Mouse (Mus musculus) layer of hippocampus, adult 9-10 months (tissue): ENCODE data around the gene Rras.

Experiments
- DNase-seq: peaks from one replicate; pipeline ENCODE4 v3.0.0; 2022; ENCODE audit warnings: low spot score

Gene Rras

GRCm38 (mm10) chr7:45027761-45028160 is 10.0 kb downstream of the Rras start:
- DNase-seq: no peak

- DNase-seq: no peak
These were observed 10.6 kb downstream of the Rras start for GRCm38 (mm10) chr7:45028351-45028750.

GRCm38 (mm10) chr7:45029995-45030394 is 12.2 kb downstream of the Rras start:
- no peak for DNase-seq

- DNase-seq: no peak
These were observed 13.1 kb downstream of the Rras start for GRCm38 (mm10) chr7:45030857-45031256.

GRCm38 (mm10) chr7:45033722-45034359 is 16.1 kb downstream of the Rras start:
- no peak for DNase-seq

GRCm38 (mm10) chr7:45035631-45036030 is 17.9 kb downstream of the Rras start:
- DNase-seq: no peak

- no peak for DNase-seq
These were observed 18.9 kb downstream of the Rras start for GRCm38 (mm10) chr7:45036702-45037101.

GRCm38 (mm10) chr7:45037720-45038361 is 20.1 kb downstream of the Rras start:
- DNase-seq: no peak

- no peak for DNase-seq
These were observed 20.6 kb downstream of the Rras start for GRCm38 (mm10) chr7:45038411-45038810.

- no peak for DNase-seq
These were observed 23.1 kb downstream of the Rras start for GRCm38 (mm10) chr7:45040851-45041250.

- DNase-seq: no peak
These were observed 25.5 kb downstream of the Rras start for GRCm38 (mm10) chr7:45043307-45043706.

GRCm38 (mm10) chr7:45045741-45046140 is 28.0 kb downstream of the Rras start:
- DNase-seq: no peak

GRCm38 (mm10) chr7:45046853-45047350 is 29.1 kb downstream of the Rras start:
- DNase-seq: no peak

- no peak for DNase-seq
These were observed 29.7 kb downstream of the Rras start for GRCm38 (mm10) chr7:45047491-45047890.

- no peak for DNase-seq
These were observed 30.5 kb downstream of the Rras start for GRCm38 (mm10) chr7:45048001-45048890.

GRCm38 (mm10) chr7:45048923-45049657 is 31.3 kb downstream of the Rras start:
- no peak for DNase-seq

- DNase-seq: no peak
These were observed 33.3 kb downstream of the Rras start for GRCm38 (mm10) chr7:45050945-45051600.

GRCm38 (mm10) chr7:45051601-45051974 is 33.8 kb downstream of the Rras start:
- DNase-seq: no peak

- DNase-seq: no peak
These were observed 34.6 kb downstream of the Rras start for GRCm38 (mm10) chr7:45052181-45052861.

GRCm38 (mm10) chr7:45052862-45053116 is 35.0 kb downstream of the Rras start, which contains the start of gene Prr12:
Gene Prr12, minus strand, starts transcription at chr7:45052881.
- DNase-seq: no peak
